Mouse (Mus musculus): ENCODE measurements around the gene 4931440F15Rik. TPM values are rescaled to one million over a fixed set of nuclear protein-coding genes. Genes with fewer than 3 reads are reported as not detected.

4931440F15Rik gene
- not detected for total RNA-seq (2023)

DNA sequence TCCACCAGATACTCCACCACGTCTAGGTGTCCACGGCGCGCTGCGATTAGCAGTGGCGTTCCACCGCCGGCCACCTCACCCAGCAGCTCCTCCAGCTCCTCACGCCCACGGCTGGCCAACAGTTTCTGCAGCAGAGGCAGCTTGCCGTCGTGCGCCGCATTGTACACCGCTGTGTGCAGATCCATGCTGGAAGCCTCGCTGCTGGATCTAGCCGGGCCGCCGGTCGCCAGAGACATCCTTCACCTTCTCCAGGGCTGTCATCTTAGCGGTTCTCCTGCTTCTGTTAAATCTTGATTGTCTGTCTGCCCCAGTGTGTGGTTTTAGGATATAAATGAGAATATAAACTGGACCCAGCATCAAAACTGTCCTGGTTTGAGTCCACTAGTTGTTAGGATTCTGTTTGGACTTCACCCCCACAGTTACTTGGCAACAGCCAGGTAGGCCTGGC, at the start of gene 4931440F15Rik:
Gene 4931440F15Rik, minus strand, starts transcription at position 398 of the 448 bp plus-strand sequence.

Other genes with a start within 250 kb of the 4931440F15Rik start
- 80.1 TPM for gene Rtn4, start 132.7 kb downstream of the 4931440F15Rik start, total RNA-seq (2023)
- gene Eml6, start 200.4 kb upstream of the 4931440F15Rik start, total RNA-seq (2023), result 0.26 TPM

Measured in CD4-positive naive resting alpha-beta T cell, adult 76 days (primary cell).